Mouse (Mus musculus) urinary bladder, adult 2 months (tissue): Measurements from ENCODE around the gene Copg2. TPM values are rescaled to one million over a fixed set of nuclear protein-coding genes. Genes with fewer than 3 reads are reported as not detected.

Experiments used
- DNase-seq: peaks from one replicate; pipeline ENCODE4 v3.0.0; 2022; ENCODE audit warnings: low spot score
- polyA plus RNA-seq: library from polyadenylated mRNA; depleted of rRNA; stranded (reverse); fragments of >200 nt; gene quantifications from 2 replicates; pipeline ENCODE4 v1.2.3, GENCODE M21; 2012; rRNA removed

Copg2 gene
- polyA plus RNA-seq: 47.8 and 48.3 TPM in 2 replicates

- peak; percentile 97 for DNase-seq
These were observed at the start of gene Copg2 for GRCm38 (mm10) chr6:30896195-30896985. Gene Copg2 (minus strand): TSS chr6:30896794.

GRCm38 (mm10) chr6:30939264-30939663, 42.7 kb upstream of the Copg2 start:
- DNase-seq: no peak

GRCm38 (mm10) chr6:30922821-30923220, 26.2 kb upstream of the Copg2 start:
- DNase-seq: no peak

GRCm38 (mm10) chr6:30921826-30922225, 25.2 kb upstream of the Copg2 start:
- DNase-seq: no peak

- no peak for DNase-seq
These were observed 24.5 kb upstream of the Copg2 start for GRCm38 (mm10) chr6:30920834-30921675.

GRCm38 (mm10) chr6:30915473-30915872, 18.9 kb upstream of the Copg2 start, which contains the start of gene Tsga13:
Gene Tsga13 (minus strand): TSS chr6:30915573.
- no peak for DNase-seq

GRCm38 (mm10) chr6:30907970-30908369, 11.4 kb upstream of the Copg2 start:
- no peak for DNase-seq

GRCm38 (mm10) chr6:30904911-30905310, 8.3 kb upstream of the Copg2 start:
- DNase-seq: no peak

GRCm38 (mm10) chr6:30904033-30904432, 7.4 kb upstream of the Copg2 start:
- DNase-seq: no peak

- DNase-seq: no peak
These were observed 926 bp upstream of the Copg2 start for GRCm38 (mm10) chr6:30897520-30897919.

- DNase-seq: no peak
These were observed 363 bp upstream of the Copg2 start for GRCm38 (mm10) chr6:30896986-30897327.

- DNase-seq: no peak
These were observed 787 bp downstream of the Copg2 start for GRCm38 (mm10) chr6:30895819-30896194.

- no peak for DNase-seq
These were observed 3.5 kb downstream of the Copg2 start for GRCm38 (mm10) chr6:30893081-30893480.

- no peak for DNase-seq
These were observed 4.8 kb downstream of the Copg2 start for GRCm38 (mm10) chr6:30891761-30892160.

- DNase-seq: no peak
These were observed 11.7 kb downstream of the Copg2 start for GRCm38 (mm10) chr6:30884856-30885255.

- DNase-seq: no peak
These were observed 13.1 kb downstream of the Copg2 start for GRCm38 (mm10) chr6:30883491-30883890.

- no peak for DNase-seq
These were observed 19.9 kb downstream of the Copg2 start for GRCm38 (mm10) chr6:30876661-30877060.

GRCm38 (mm10) chr6:30866501-30866900, 30.1 kb downstream of the Copg2 start:
- DNase-seq: no peak

- no peak for DNase-seq
These were observed 31.4 kb downstream of the Copg2 start for GRCm38 (mm10) chr6:30865031-30865678.

GRCm38 (mm10) chr6:30855956-30856355, 40.6 kb downstream of the Copg2 start:
- DNase-seq: no peak

GRCm38 (mm10) chr6:30855205-30855604, 41.4 kb downstream of the Copg2 start:
- DNase-seq: no peak

- no peak for DNase-seq
These were observed 46.8 kb downstream of the Copg2 start for GRCm38 (mm10) chr6:30849818-30850217.
